Mouse (Mus musculus): ENCODE data around the gene Capn9.

Capn9 gene

GRCm38 (mm10) chr8:124643540-124644339, 67.8 kb downstream of the Capn9 start:
- peak in 1 of 2 experiments; percentile 35 for DNase-seq

GRCm38 (mm10) chr8:124648311-124648710, 72.4 kb downstream of the Capn9 start:
- DNase-seq: no peak

- DNase-seq: no peak
Observed at GRCm38 (mm10) chr8:124651776-124652175, 75.9 kb downstream of the Capn9 start.

GRCm38 (mm10) chr8:124652546-124652945, 76.6 kb downstream of the Capn9 start:
- DNase-seq: peak; percentile 53 to 54

GRCm38 (mm10) chr8:124653568-124654475, 77.9 kb downstream of the Capn9 start:
- no peak for DNase-seq

GRCm38 (mm10) chr8:124657961-124658360, 82.0 kb downstream of the Capn9 start:
- no peak for DNase-seq

- peak; percentile 62 to 74 for DNase-seq
Observed at GRCm38 (mm10) chr8:124658415-124658814, 82.5 kb downstream of the Capn9 start.

- no peak for DNase-seq
Observed at GRCm38 (mm10) chr8:124661781-124662180, 85.9 kb downstream of the Capn9 start.

- peak in 1 of 2 experiments; percentile 26 for DNase-seq
Observed at GRCm38 (mm10) chr8:124662446-124663111, 86.7 kb downstream of the Capn9 start.

- peak; percentile 85 to 89 for DNase-seq
Observed at GRCm38 (mm10) chr8:124663112-124663873, 87.4 kb downstream of the Capn9 start, which contains the start of gene 2310022B05Rik. TSS of gene 2310022B05Rik (minus strand) at chr8:124663369.

- DNase-seq: peak in 1 of 2 experiments; percentile 41
Observed at GRCm38 (mm10) chr8:124663874-124664230, 87.9 kb downstream of the Capn9 start.

- DNase-seq: no peak
Observed at GRCm38 (mm10) chr8:124664414-124664813, 88.5 kb downstream of the Capn9 start.

All from cerebellum, postnatal 14 days (tissue).